Mouse (Mus musculus): ENCODE data around the gene Gm17332. TPM values are rescaled to one million over a fixed set of nuclear protein-coding genes. Genes with fewer than 3 reads are reported as not detected.
"Not testable (repeated sequence)": the region's sequence is repeated elsewhere in the genome, so short reads cannot be mapped to it uniquely, and the experiment has no call there.

Gm17332 gene
- not detected for total RNA-seq (2021)
- long read RNA-seq, result 0 reads

DNA sequence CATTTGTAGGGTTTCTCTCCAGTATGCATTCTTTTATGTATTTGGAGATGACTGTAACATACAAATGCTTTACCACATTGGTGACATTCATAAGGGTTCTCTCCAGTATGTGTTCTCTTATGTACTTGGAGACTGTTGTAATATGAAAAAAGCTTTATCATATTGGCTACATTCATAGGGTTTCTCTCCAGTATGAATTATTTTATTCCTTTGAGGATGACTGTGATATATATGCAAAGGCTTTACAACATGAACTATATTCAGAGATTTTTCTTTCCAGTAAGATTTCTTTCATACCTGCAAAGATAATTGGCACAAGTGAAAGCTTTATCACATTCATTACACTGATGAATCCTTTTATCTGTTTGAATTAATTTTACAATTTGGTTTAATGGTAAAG is at the start of gene Gm17332:
TSS of gene Gm17332 (minus strand) at position 101 of the 400 bp plus-strand sequence.
- no peak for DNase-seq (ENCODE audit: low spot score in 2 of 2)

DNA sequence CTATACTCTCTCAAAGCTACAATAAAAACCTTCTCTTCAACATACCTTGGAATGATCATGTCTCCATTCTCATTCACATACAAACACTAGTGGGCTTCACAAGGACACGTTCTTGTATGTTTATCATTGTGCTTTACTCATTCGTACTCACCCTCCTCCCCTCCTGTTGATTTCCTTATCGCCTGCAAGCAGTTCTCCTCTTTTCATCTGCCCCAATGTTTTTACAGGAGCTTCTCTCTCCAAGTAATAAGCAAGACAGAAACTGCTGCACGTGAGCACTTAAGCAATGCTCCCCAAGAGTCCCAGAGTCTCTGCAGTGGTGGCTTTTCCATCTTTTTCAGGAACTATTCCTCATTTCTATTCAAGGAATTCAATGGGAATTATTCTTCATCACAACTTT is 47.7 kb upstream of the Gm17332 start:
- DNase-seq (ENCODE audit: low spot score in 2 of 2), result no peak

DNA sequence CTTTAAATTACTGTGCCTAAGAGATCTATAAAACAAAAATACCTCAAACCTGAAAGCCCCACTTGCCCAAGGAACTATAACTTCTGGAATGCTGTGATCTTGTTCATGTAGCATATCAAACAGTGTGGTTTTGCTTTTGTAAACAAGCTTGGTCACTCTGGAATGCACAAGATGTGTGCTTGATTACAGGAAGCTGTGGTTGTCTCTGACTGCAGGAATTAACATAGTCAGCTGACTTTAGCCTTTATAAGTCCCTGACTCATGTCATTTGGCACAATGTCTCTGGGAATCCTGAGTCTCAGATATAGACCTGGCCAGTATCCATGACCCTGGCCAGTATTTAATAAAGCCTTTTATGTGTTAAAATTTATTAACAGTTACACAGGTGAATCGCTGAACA is 43.1 kb upstream of the Gm17332 start:
- no peak for DNase-seq (ENCODE audit: low spot score in 2 of 2)

DNA sequence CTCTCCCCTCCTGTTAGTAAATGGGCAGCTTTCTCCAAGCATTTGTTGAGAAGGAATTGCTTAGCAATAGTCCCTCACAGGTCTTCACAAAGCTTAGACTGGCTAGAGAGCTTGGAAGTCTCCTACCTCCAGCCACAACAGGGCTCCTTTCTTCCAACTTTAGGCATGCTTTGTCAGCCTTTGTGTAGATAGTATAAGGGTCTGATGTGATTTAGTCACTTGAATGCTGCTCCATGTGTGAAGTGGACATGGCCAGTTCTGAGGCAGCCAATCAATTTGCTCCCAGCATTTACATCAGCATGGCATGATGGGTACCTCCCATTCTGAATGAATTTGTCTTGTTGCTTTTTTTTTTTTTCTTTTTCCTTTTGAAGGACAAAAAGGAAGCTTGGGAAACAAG is 35.7 kb upstream of the Gm17332 start:
- no peak for DNase-seq (ENCODE audit: low spot score in 2 of 2)

DNA sequence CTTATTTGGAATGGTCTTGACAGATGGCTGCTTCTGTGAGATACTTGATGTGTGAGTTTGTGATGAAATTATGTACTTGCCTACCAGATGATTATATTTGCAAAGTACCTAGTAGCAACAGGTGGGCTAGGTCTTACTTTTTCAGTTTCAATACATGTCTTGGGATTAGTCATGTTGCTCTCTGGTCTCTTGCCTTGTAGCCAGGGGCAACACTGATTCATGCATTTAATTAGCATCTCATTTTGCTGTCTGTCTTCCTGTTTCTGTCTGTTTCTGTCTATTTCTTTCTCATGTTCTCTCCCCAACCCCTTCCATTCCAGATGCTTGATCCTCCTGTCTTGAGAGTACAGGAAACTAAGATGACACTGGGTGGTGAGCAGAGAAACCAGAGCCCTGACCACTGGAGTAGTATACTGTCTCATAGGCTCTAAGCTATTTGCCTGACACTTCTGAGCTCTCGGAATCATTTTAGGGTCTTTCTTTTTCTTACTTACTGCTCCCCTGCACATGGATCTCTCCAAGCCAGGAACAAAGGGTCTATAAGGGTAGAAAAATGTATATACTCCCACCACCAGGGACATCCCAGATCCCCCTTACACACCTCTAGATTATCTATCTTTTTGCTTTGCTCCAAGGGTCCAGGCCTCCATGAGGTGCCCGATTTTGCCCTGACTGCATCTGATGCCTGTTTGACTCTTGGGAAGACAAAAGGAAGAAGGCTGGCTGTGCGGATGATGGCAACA is 13.5 kb upstream of the Gm17332 start:
- DNase-seq (ENCODE audit: low spot score in 2 of 2), result peak in 1 of 2 experiments; percentile 7

DNA sequence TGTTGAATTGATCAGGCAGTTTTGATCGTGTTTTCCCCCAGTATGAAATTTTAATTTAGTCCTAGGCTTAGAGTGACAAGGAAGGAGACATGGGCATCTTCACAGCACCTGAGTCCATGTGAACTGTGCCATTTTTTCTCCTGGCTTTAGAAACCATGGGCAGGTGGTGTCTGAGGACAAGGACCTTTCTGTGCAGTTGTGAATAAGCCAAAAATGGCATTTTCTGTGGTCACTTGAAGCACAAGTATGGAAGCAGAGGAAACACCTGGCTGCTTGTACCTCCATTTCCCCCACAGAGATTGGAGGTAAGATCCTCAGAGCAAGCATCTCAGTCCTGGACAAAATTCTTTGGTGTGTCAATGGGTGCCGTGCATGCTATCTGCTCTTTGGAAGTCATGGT is 12.5 kb upstream of the Gm17332 start:
- no peak for DNase-seq (ENCODE audit: low spot score in 2 of 2)

DNA sequence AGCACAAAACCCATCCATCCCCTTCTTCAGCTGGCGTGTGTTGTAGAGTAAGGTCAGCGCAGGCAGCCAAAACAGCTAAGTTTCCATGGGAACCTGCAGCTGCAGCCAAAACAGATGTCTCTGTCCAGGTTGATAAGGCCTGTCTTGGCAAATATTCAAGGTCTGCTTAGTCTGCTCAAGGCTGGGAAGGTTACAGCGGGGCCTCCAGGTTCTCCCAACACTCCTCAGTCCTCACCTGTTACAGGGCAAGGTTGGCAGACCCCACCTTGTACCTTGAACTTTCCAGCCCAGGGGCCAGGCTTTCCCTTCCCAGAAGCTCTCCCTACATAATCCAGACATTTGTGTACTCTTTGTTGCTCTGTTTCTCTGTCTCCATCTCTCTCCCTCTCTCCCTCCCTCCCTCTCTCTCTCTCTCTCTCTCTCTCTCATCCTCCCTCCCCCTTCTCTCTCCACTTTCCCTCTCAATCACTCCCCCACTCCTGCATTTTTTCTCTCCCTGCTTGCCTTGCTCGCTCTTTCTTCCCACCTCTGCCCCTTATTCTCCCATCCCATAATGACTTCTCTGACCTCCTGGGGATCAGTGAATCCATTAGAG is 12.1 kb downstream of the Gm17332 start:
- no peak for DNase-seq (ENCODE audit: low spot score in 2 of 2)

DNA sequence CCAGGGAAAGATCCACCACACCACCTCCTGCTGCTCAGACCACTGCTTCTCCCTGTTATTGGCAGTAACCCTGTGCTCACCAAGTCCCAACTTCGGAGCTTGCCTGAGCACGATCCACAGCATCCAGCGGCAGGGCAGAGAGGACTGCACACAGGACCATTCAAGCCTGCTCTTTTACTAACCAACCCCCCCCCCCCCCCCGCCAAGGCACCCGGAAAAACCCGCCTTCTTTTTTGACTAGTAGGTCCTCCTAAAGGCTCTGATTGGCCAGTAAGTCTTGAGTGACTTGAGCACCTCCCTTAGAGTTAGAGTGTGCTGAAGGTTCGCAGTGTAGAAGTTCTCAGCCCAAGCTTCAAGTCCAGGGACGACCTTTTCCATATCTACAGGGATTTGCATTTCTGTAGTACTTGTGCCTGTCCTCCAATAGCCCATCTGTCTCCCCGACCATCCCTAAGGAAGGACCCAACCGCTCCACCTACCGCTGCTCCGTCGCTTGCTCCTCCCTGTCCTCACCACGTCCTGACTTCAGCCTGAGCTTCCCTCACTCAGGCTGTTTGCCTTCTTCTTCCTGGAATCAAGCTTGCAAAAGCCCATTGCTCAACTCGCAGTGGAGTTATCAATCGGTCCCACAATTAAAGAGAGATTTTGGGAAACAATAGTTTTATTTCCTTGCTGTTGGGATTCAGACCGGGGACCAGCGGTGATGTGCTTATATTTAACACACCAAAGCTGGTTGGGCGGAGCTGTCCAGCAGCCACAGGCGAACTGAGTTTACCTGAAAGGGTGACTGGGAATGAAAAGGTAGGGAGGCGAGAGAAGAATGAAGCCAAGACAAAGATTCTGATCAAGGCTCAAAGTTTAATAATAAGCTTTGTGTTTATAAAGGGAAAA is 12.9 kb downstream of the Gm17332 start:
- DNase-seq (ENCODE audit: low spot score in 2 of 2), result peak; percentile 3 to 24

DNA sequence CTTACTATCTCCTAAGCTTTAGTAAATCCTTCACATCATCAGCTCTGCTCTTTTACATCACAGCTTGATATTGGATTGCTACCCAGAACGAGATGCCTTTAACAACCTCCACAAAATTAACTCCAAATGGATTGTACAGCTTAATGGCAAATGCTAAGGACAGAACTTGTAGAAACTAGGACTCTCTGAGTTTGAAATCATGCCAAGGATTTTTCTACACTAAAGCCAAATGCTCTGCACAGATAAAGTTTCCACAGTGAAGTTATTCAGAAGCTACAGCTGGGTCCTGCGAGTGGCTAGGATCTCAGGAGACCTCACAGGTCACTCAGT is 13.5 kb downstream of the Gm17332 start:
- no peak for DNase-seq (ENCODE audit: low spot score in 2 of 2)

DNA sequence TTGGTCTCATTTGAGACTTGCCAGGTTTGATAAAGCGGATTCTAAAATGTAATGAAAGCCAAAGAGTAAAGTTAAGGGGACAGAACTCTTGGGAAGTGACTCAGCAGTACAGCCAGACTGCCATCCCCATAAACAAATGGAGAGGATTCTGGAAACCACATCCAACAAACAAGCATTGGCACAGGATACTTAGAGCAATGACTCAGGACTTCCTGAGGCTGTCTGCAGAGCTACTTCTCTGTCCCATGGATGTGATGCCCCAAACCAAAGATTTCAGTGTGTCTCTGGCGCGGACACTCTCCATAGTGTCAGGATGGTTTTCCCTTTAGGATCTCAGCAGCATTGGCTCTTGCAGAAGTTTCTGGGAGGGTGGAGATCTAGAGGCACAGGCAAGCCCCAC is 25.2 kb downstream of the Gm17332 start:
- DNase-seq (ENCODE audit: low spot score in 2 of 2), result no peak

DNA sequence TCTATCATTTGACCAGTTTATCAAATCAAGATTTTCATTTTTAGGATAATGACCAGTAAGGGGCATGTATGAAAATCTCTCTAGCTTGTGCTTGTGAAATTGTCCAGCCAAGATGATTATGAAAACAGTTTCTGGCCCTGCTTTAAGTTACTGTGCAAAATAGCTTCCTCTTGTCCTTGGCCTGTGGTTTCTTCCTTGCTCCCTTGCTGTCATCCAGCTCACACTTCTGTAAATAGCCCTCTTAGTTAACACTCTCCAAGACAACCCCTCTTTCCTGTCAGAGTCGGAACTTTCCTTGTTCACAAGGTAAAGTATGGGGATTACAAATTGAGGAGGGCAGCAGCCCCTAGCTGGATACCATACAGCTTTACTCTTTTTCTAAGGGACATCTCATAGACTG is 43.9 kb downstream of the Gm17332 start:
- DNase-seq (ENCODE audit: low spot score in 2 of 2), result not testable (repeated sequence)

DNA sequence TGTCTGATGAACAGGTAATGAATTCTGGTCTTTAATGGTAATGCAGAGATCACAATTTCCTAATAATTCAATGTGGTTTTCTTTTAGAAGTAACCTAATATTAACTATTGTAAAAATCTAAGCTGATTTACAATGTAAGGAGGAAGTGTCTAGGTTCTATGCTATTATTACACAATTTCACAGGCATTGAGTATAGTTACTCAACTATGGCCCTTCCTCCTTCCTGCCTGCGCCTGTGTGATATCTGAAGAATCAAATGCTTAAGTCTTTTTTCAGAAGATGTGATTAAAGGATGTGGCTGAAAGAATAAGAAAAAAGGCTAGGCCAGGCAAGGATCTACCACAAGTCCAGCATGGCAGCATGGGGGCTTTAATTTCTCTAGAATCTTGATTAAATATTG is 47.4 kb downstream of the Gm17332 start:
- not testable (repeated sequence) for DNase-seq (ENCODE audit: low spot score in 2 of 2)

DNA sequence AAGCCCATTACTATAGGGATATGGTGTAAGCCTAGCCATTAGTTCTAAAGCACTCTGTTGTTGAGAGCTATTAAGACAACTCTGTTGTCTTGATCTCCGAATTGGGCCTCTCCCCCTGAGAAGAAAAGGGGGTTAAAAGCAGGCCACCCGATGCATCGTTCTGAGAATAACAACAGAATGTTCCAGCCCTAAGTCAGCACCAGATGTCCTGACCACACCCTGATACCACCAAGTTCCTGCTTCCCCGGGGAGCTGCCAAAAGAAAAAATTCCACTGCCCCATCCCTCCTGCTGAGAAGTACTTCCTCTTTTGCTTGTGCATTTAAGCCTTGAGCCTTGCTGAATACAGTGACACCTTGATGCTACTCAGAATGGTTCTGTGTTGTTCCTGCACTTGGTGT is 48.5 kb downstream of the Gm17332 start:
- DNase-seq (ENCODE audit: low spot score in 2 of 2), result not testable (repeated sequence)

Other genes starting within 250 kb of the Gm17332 start
- gene Erlec1, start 228.1 kb downstream of the Gm17332 start, total RNA-seq (2021), result 10 to 100 TPM; 51.0 to 52.3 TPM
- gene Chac2, start 196.1 kb downstream of the Gm17332 start, total RNA-seq (2021), result 10 to 100 TPM; 12.8 to 15.4 TPM
- 1 to 10 TPM; 2.7 to 4.8 TPM for gene Stc2, start 187.6 kb upstream of the Gm17332 start, total RNA-seq (2021)

Measured in layer of hippocampus, adult 18-20 months (tissue).